Mouse (Mus musculus) myocyte (in vitro differentiated cells): ENCODE measurements around the gene Trim30a.
"Not testable (repeated sequence)": the region's sequence is repeated elsewhere in the genome, so short reads cannot be mapped to it uniquely, and the experiment has no call there.

Source experiments
- MAX ChIP-seq: IDR thresholded peaks from one replicate; pipeline ENCODE4 v1.6.1; 2011; ENCODE audit warnings: low read depth, mild to moderate bottlenecking, control low read depth
- MYOD1 ChIP-seq, 3 experiments: IDR thresholded peaks; one replicate each; pipeline ENCODE4 v1.6.1; 2011; ENCODE audit warnings: control low read depth in 2 of 3, low read depth in 2 of 3, mild to moderate bottlenecking in 2 of 3, moderate library complexity in 1 of 3; ENCODE audit not compliant: insufficient read length in 2 of 3, control insufficient read depth in 1 of 3
- MYOG ChIP-seq, 3 experiments: IDR thresholded peaks; one replicate each; pipeline ENCODE4 v1.6.1; 2011; ENCODE audit warnings: control low read depth in 2 of 3, low read depth in 2 of 3, mild to moderate bottlenecking in 2 of 3; ENCODE audit not compliant: insufficient read length in 2 of 3, control insufficient read depth in 1 of 3, insufficient read depth in 1 of 3
- POLR2A ChIP-seq: IDR thresholded peaks from one replicate; pipeline ENCODE4 v1.6.1; 2011; ENCODE audit warnings: low read depth, mild to moderate bottlenecking, control low read depth, moderate library complexity; ENCODE audit not compliant: insufficient read length
- POLR2AphosphoS2 ChIP-seq: IDR thresholded peaks from one replicate; pipeline ENCODE4 v1.6.1; 2011; ENCODE audit warnings: low read depth, control low read depth; ENCODE audit not compliant: insufficient read length
- SRF ChIP-seq: IDR thresholded peaks from one replicate; pipeline ENCODE4 v1.6.1; 2011; ENCODE audit warnings: low read depth; ENCODE audit not compliant: control insufficient read depth, insufficient read length
- TCF12 ChIP-seq: IDR thresholded peaks from one replicate; pipeline ENCODE4 v1.6.1; 2011; ENCODE audit warnings: mild to moderate bottlenecking, control low read depth; ENCODE audit not compliant: poor library complexity, insufficient read depth, severe bottlenecking
- TCF3 ChIP-seq: IDR thresholded peaks from one replicate; pipeline ENCODE4 v1.6.1; 2011; ENCODE audit warnings: low read depth, control low read depth; ENCODE audit not compliant: insufficient read length
- USF1 ChIP-seq: IDR thresholded peaks from one replicate; pipeline ENCODE4 v1.6.1; 2011; ENCODE audit warnings: low read depth, mild to moderate bottlenecking, control low read depth, moderate library complexity

GRCm38 (mm10) chr7:104507421-104508065 is 42.5 kb upstream of the Trim30a start, which contains the start of gene Trim30d:
- TF ChIP-seq POLR2A; TCF3; POLR2AphosphoS2; MAX; TCF12; USF1; SRF; MYOG (IDR thresholded peaks at IDR 0.05; ENCODE audit: control insufficient read depth in 1 of 3, insufficient read depth in 1 of 3, insufficient read length in 2 of 3, low read depth in 2 of 3); MYOD1 (IDR thresholded peaks at IDR 0.05; ENCODE audit: control insufficient read depth in 1 of 3, insufficient read length in 2 of 3, low read depth in 2 of 3): not testable (repeated sequence)
